Mouse (Mus musculus) embryonic facial prominence, embryonic 15.5 days (tissue): ENCODE results near the gene Vps8. TPM values are rescaled to one million over a fixed set of nuclear protein-coding genes. Genes with fewer than 3 reads are reported as not detected.

Source experiments
- ATAC-seq: fragments of 200-750 bp; cut with Nextera tagmentation; 2 replicates; pipeline ENCODE4 v1.8.0; 2017; ENCODE audit warnings: low read depth, moderate TSS enrichment; ENCODE audit not compliant: insufficient number of reproducible peaks, low FRiP score, low TSS enrichment
- H3K27ac ChIP-seq: fragments of 300-500 bp; sonication (generic); replicated peaks from 2 replicates; pipeline ENCODE4 v1.5.1; 2015; ENCODE audit warnings: mild to moderate bottlenecking, inconsistent platforms
- H3K27me3 ChIP-seq: fragments of 300-500 bp; sonication (generic); 2 replicates; pipeline ENCODE4 v1.6.1; 2015; ENCODE audit warnings: inconsistent platforms
- H3K36me3 ChIP-seq: fragments of 300-500 bp; sonication (generic); 2 replicates; pipeline ENCODE4 v1.6.1; 2015; ENCODE audit warnings: mild to moderate bottlenecking, inconsistent platforms
- H3K4me1 ChIP-seq: fragments of 300-500 bp; sonication (generic); 2 replicates; pipeline ENCODE4 v1.6.1; 2015; ENCODE audit warnings: inconsistent platforms
- H3K4me2 ChIP-seq: fragments of 300-500 bp; sonication (generic); replicated peaks from 2 replicates; pipeline ENCODE4 v1.6.1; 2015; ENCODE audit warnings: mild to moderate bottlenecking, inconsistent platforms
- H3K4me3 ChIP-seq: fragments of 300-500 bp; sonication (generic); replicated peaks from 2 replicates; pipeline ENCODE4 v1.5.1; 2015; ENCODE audit warnings: mild to moderate bottlenecking, inconsistent platforms
- H3K9ac ChIP-seq: fragments of 300-500 bp; sonication (generic); 2 replicates; pipeline ENCODE4 v1.6.1; 2015; ENCODE audit warnings: inconsistent platforms
- H3K9me3 ChIP-seq: fragments of 300-500 bp; sonication (generic); replicated peaks from 2 replicates; pipeline ENCODE4 v1.6.1; 2016; ENCODE audit warnings: inconsistent platforms
- WGBS: fragments of 180-500 bp; shearing (Covaris S2); methylation state at CpG from one replicate; pipeline ENCODE4 v1.1.7; 2015; 5-methylcytosine and 5-hydroxymethylcytosine counted together
- polyA plus RNA-seq: library from polyadenylated mRNA; unstranded; fragments of >200 nt; fragmentation: Nextera tagmentation; extraction: Ambion mirVana; gene quantifications from 2 replicates; pipeline ENCODE4 v1.2.1, GENCODE M21; 2015

Gene Vps8
- polyA plus RNA-seq, 1 experiment from 2014 or later, result 15.7 TPM

DNA sequence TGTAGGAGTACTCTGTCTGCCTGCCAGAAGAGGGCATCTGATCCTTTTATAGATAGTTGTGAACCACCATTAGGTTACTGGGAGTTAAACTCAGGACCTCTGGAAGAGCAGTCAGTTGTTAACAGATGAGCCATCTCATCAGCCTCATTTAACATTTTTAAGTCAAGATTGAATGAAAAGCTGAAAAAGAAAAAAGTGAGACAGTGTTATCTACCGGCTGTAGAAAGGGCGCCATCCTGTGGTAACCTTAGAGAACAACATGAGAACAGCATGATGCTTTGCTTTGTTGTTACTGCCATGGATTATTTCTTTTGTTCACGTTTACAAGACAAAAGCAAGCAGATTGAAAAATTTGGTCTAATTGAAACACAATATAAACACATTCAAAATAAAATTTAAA lies 10.6 kb downstream of the Vps8 start:
- no peaks in the 10 kb centered on the region for H3K27me3 ChIP-seq
- peaks cover 4% of the 10 kb centered on the region; the same call in 1 of the 2 replicates for H3K36me3 ChIP-seq
- H3K4me1 ChIP-seq, result no peaks in the 10 kb centered on the region
- no peak overlapping the region for H3K4me3 ChIP-seq
- H3K9ac ChIP-seq, result no peak overlapping the region
- 48% methylated on average over 3 of the region's 3 CpGs for WGBS
- no peak overlapping the region for H3K27ac ChIP-seq
- no peak overlapping the region for H3K4me2 ChIP-seq
- no peak for ATAC-seq
- H3K9me3 ChIP-seq, result no peaks in the 10 kb centered on the region

- 0 out of 2 replicates have a peak, but pooled peaks have one; percentile 51 for ATAC-seq
- H3K27ac ChIP-seq, result peak overlapping the region; percentile 63
- H3K9ac ChIP-seq, result no peak overlapping the region
- H3K4me2 ChIP-seq, result no peak overlapping the region
- H3K4me3 ChIP-seq, result no peak overlapping the region
- peaks cover 8% of the 10 kb centered on the region; the same call in 1 of the 2 replicates for H3K36me3 ChIP-seq
- no peaks in the 10 kb centered on the region for H3K27me3 ChIP-seq
- H3K9me3 ChIP-seq, result no peaks in the 10 kb centered on the region
- peaks cover 37% of the 10 kb centered on the region for H3K4me1 ChIP-seq
These were observed 18.1 kb downstream of the Vps8 start for GRCm38 (mm10) chr16:21441012-21441411.

DNA sequence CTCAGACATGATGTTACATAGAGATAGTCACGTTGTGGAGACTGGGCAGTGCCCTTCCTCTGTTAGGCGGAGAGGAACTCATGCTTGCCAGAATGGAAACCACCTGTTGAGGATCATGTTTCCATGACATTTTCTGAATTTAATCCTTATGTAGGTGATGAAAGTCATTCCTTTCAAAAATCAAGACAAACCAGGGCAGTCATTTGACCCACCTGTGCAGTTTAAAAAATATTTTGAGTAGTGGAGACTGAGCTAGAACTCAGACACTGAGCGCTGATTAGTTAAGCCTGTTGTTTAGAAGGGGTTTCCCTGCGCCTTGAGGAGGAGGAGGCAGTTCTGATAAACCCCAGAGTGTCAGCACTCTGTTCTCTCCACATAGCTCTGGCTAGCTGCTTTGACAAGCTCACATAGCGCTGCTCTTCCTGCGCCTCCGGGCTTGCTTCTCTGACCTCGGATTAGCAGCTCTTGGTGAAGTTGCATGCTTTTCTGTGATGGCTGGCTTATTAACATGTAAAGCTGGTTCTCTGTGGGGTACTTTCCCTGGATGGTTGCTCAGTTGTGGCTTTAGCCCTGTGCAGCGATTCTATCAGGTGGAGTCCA lies 22.2 kb downstream of the Vps8 start:
- H3K4me3 ChIP-seq, result no peak overlapping the region
- H3K4me1 ChIP-seq, result peaks cover 37% of the 10 kb centered on the region
- 11% methylated on average over 9 of the region's 9 CpGs for WGBS
- ATAC-seq, result no peak
- H3K36me3 ChIP-seq, result peaks cover 4% of the 10 kb centered on the region; the same call in 1 of the 2 replicates
- H3K27ac ChIP-seq, result no peak overlapping the region
- H3K27me3 ChIP-seq, result no peaks in the 10 kb centered on the region
- H3K9me3 ChIP-seq, result no peaks in the 10 kb centered on the region
- no peak overlapping the region for H3K9ac ChIP-seq
- H3K4me2 ChIP-seq, result no peak overlapping the region

- no peaks in the 10 kb centered on the region for H3K27me3 ChIP-seq
- peaks cover 4% of the 10 kb centered on the region; the same call in 1 of the 2 replicates for H3K36me3 ChIP-seq
- peaks cover 23% of the 10 kb centered on the region for H3K4me1 ChIP-seq
- no peak for ATAC-seq
- WGBS, result 88% methylated on average over 5 of the region's 5 CpGs
- no peak overlapping the region for H3K27ac ChIP-seq
- H3K9me3 ChIP-seq, result no peaks in the 10 kb centered on the region
- no peak overlapping the region for H3K4me2 ChIP-seq
- no peak overlapping the region for H3K9ac ChIP-seq
- H3K4me3 ChIP-seq, result no peak overlapping the region
These were observed 24.5 kb downstream of the Vps8 start for GRCm38 (mm10) chr16:21447447-21447846.

DNA sequence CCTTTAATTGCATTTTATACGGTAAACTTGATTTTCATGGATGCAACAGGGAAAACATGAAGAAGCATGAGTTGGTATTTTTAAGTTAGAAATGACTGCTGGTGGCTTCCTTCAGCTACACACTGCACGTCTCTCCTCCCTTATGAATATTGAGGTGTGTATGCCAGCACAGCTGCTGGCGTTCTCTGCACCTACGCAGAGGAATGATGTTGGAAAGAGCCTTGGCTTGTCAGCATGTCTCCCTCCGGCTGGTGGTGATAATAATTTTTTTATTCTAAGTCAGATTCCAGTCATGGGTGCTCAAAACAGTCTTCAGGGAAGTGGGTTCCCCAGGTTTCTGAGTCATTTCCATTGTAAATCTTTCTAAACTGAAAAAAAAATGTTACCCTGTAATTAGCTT lies 25.5 kb downstream of the Vps8 start:
- no peak for ATAC-seq
- Histone ChIP-seq H3K27ac (no peak overlapping the region), H3K27me3 (no peaks in the 10 kb centered on the region), H3K36me3 (no peaks in the 10 kb centered on the region; the same call in 1 of the 2 replicates), H3K9me3 (no peaks in the 10 kb centered on the region), H3K4me1 (peaks cover 14% of the 10 kb centered on the region), H3K4me2 (no peak overlapping the region), H3K9ac (no peak overlapping the region), H3K4me3 (no peak overlapping the region)
- 75% methylated on average over 5 of the region's 5 CpGs for WGBS

- Histone ChIP-seq H3K4me2 (no peak overlapping the region), H3K27ac (no peak overlapping the region), H3K4me1 (peaks cover 9% of the 10 kb centered on the region), H3K27me3 (no peaks in the 10 kb centered on the region), H3K9ac (no peak overlapping the region), H3K9me3 (no peaks in the 10 kb centered on the region), H3K4me3 (no peak overlapping the region), H3K36me3 (no peaks in the 10 kb centered on the region)
- ATAC-seq, result no peak
- 74% methylated on average over 8 of the region's 8 CpGs for WGBS
These were observed 27.0 kb downstream of the Vps8 start for GRCm38 (mm10) chr16:21449890-21450289.

DNA sequence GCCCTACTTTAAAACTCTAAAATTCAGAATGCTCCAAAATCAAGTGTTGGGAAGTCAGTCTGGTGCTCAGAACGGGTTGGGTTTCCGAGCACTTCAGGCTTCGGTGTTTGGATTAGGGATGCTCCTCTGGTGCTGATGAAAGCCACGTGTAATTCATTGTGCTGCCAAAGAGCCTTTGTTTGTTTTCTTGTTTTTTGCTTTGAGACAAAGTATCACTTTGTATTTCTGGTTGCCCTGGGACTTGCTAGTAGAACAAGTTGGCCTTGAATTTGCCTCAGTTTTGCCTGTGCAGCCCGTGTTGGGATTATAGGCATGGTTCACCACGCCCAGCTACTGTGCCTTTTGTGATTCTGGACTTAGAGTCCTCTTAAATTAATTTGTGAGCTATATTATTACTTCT lies 29.7 kb downstream of the Vps8 start:
- Histone ChIP-seq H3K9me3 (no peaks in the 10 kb centered on the region), H3K27me3 (no peaks in the 10 kb centered on the region), H3K9ac (no peak overlapping the region), H3K36me3 (no peaks in the 10 kb centered on the region), H3K4me2 (no peak overlapping the region), H3K27ac (no peak overlapping the region), H3K4me3 (no peak overlapping the region), H3K4me1 (peaks cover 7% of the 10 kb centered on the region; the same call in 1 of the 2 replicates)
- WGBS, result 51% methylated on average over 6 of the region's 6 CpGs
- ATAC-seq, result no peak

GRCm38 (mm10) chr16:21457639-21458369 lies 34.9 kb downstream of the Vps8 start:
- H3K9ac ChIP-seq, result no peak overlapping the region
- H3K27me3 ChIP-seq, result no peaks in the 10 kb centered on the region
- peak overlapping the region; percentile 75 for H3K27ac ChIP-seq
- peaks cover 13% of the 10 kb centered on the region; the same call in 1 of the 2 replicates for H3K36me3 ChIP-seq
- 37% methylated on average over 14 of the region's 14 CpGs for WGBS
- peaks cover 8% of the 10 kb centered on the region; the same call in 1 of the 2 replicates for H3K4me1 ChIP-seq
- peak; percentile 69 for ATAC-seq
- H3K9me3 ChIP-seq, result no peaks in the 10 kb centered on the region
- H3K4me2 ChIP-seq, result no peak overlapping the region
- no peak overlapping the region for H3K4me3 ChIP-seq

DNA sequence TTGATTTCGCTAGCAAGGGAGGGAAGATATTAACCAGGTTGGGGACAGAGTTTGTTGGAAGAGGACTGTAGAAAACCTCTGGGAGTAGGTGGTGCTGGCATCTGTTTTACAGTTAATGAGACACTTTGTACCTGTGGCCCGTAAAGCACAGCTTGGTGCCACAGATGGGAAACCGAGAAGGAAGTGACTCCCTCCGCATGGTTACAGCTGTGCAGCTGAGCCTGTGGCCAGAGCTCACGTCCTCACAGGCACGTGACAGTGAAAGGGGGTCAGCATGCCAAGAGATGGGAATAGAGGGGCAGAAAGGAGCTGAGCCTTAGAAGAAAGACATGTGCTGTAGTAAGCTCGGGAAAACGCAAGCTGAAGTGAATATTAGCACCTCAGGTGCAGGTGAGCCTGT lies 43.0 kb downstream of the Vps8 start:
- Histone ChIP-seq H3K9ac (no peak overlapping the region), H3K4me1 (no peaks in the 10 kb centered on the region), H3K9me3 (peaks cover 4% of the 10 kb centered on the region; the same call in 1 of the 2 replicates), H3K36me3 (peaks cover 36% of the 10 kb centered on the region), H3K27me3 (no peaks in the 10 kb centered on the region), H3K4me2 (no peak overlapping the region), H3K4me3 (no peak overlapping the region), H3K27ac (no peak overlapping the region)
- 73% methylated on average over 8 of the region's 8 CpGs for WGBS
- no peak for ATAC-seq

GRCm38 (mm10) chr16:21470416-21470815 lies 47.5 kb downstream of the Vps8 start:
- Histone ChIP-seq H3K4me1 (no peaks in the 10 kb centered on the region), H3K27me3 (no peaks in the 10 kb centered on the region), H3K9ac (no peak overlapping the region), H3K36me3 (peaks cover 42% of the 10 kb centered on the region), H3K4me3 (no peak overlapping the region), H3K27ac (no peak overlapping the region), H3K9me3 (peaks cover 4% of the 10 kb centered on the region; the same call in 1 of the 2 replicates), H3K4me2 (no peak overlapping the region)
- 83% methylated on average over 4 of the region's 4 CpGs for WGBS
- ATAC-seq, result no peak

DNA sequence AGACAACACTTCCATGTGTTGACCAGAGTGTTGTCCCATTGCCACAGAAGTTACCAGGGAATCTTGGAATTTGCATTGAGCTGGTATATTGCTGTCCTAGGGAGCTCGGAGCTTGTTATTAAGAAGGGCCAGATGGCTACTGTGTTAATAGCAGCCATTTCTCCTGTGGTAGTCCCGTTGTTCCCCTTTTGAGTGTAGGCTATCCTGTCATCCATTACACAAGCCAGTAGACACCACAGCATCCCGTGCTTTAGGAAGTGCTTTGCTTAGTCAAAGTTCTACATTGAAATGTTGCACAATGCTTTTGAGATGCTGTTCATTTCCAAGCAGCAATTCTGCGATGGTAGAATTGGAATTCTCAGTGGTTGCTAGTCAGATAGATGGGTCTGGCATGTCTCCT lies 54.2 kb downstream of the Vps8 start:
- WGBS, result 90% methylated on average over 4 of the region's 4 CpGs

More for the DNA sequence above, 54.2 kb downstream of the Vps8 start:
- no peaks in the 10 kb centered on the region for H3K9me3 ChIP-seq
- H3K36me3 ChIP-seq, result peaks cover 26% of the 10 kb centered on the region
- no peak overlapping the region for H3K4me2 ChIP-seq
- no peak overlapping the region for H3K9ac ChIP-seq
- no peak overlapping the region for H3K4me3 ChIP-seq
- H3K27me3 ChIP-seq, result no peaks in the 10 kb centered on the region
- H3K4me1 ChIP-seq, result no peaks in the 10 kb centered on the region
- ATAC-seq, result no peak
- H3K27ac ChIP-seq, result no peak overlapping the region
